Mouse (Mus musculus) C2C12 (cell line): ENCODE data around the gene Arih2.

Experiments used
- CEBPB ChIP-seq: IDR thresholded peaks from one replicate; pipeline ENCODE4 v1.6.1; 2011; ENCODE audit warnings: low read depth, mild to moderate bottlenecking, control low read depth, moderate library complexity
- CTCF ChIP-seq: IDR thresholded peaks from one replicate; pipeline ENCODE4 v1.5.1; 2011; ENCODE audit not compliant: control insufficient read depth, insufficient read depth, insufficient read length
- MAX ChIP-seq: IDR thresholded peaks from one replicate; pipeline ENCODE4 v1.6.1; 2011; ENCODE audit warnings: mild to moderate bottlenecking, control low read depth
- MYOD1 ChIP-seq: IDR thresholded peaks from one replicate; pipeline ENCODE4 v1.6.1; 2011; ENCODE audit warnings: low read depth; ENCODE audit not compliant: control insufficient read depth, insufficient read length
- MYOG ChIP-seq: IDR thresholded peaks from one replicate; pipeline ENCODE4 v1.6.1; 2011; ENCODE audit not compliant: control insufficient read depth, insufficient read length; ENCODE audit errors: extremely low read depth
- USF1 ChIP-seq: IDR thresholded peaks from one replicate; pipeline ENCODE4 v1.6.1; 2011; ENCODE audit warnings: low read depth, mild to moderate bottlenecking, control low read depth, moderate library complexity

DNA sequence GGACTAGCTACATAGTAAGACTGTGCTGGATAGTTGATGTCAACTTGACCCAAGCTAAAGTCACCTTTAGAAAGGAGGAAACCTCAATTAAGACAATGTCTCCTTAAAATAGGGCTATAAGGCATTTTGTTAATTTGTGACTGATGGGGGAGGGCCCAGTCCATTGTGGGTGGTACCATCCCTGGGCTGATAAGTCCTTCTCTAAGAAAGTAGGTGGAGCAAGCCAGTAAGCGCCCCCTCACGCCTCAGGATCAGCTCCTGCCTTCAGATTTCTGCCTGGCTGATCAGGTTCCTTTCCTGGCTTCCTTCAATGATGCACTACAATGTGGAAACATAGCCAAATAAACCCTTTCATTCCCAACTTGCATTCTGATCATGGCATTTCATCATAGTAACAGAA is 13.8 kb downstream of the Arih2 start:
- no peak for TF ChIP-seq CTCF
- no peak for TF ChIP-seq MAX
- TF ChIP-seq MYOD1 = no peak
- no peak for TF ChIP-seq MYOG
- no peak for TF ChIP-seq USF1
- no peak for TF ChIP-seq CEBPB
